Mouse (Mus musculus) forebrain, embryonic 16.5 days (tissue): ENCODE data around the gene Abcc12. TPM values are rescaled to one million over a fixed set of nuclear protein-coding genes. Genes with fewer than 3 reads are reported as not detected.

Experiments used
- ATAC-seq: fragments of 200-750 bp; cut with Nextera tagmentation; 2 replicates; pipeline ENCODE4 v1.8.0; 2017; ENCODE audit warnings: mild to moderate bottlenecking, moderate library complexity
- H3K27ac ChIP-seq: fragments of 300-500 bp; sonication (generic); 2 replicates; pipeline ENCODE4 v1.5.1; 2014; ENCODE audit warnings: low read length, control low read depth
- H3K27me3 ChIP-seq: fragments of 300-500 bp; sonication (generic); replicated peaks from 2 replicates; pipeline ENCODE4 v1.6.1; 2014; ENCODE audit warnings: low read length; ENCODE audit not compliant: control insufficient read depth, insufficient read depth
- H3K36me3 ChIP-seq: fragments of 300-500 bp; sonication (generic); 2 replicates; pipeline ENCODE4 v1.6.1; 2014; ENCODE audit not compliant: control insufficient read depth, insufficient read depth
- H3K4me1 ChIP-seq: fragments of 300-500 bp; sonication (generic); replicated peaks from 2 replicates; pipeline ENCODE4 v1.6.1; 2014; ENCODE audit warnings: low read length; ENCODE audit not compliant: control insufficient read depth, insufficient read depth
- H3K4me2 ChIP-seq: fragments of 300-500 bp; sonication (generic); 2 replicates; pipeline ENCODE4 v1.6.1; 2014; ENCODE audit warnings: mild to moderate bottlenecking, low read length, control low read depth
- H3K4me3 ChIP-seq: fragments of 300-500 bp; sonication (generic); replicated peaks from 2 replicates; pipeline ENCODE4 v1.5.1; 2014; ENCODE audit warnings: mild to moderate bottlenecking, low read length, control low read depth
- H3K9ac ChIP-seq: fragments of 300-500 bp; sonication (generic); replicated peaks from 2 replicates; pipeline ENCODE4 v1.6.1; 2014; ENCODE audit warnings: low read depth, low read length, control low read depth
- H3K9me3 ChIP-seq: fragments of 300-500 bp; sonication (generic); 2 replicates; pipeline ENCODE4 v1.6.1; 2016; ENCODE audit warnings: low read length; ENCODE audit not compliant: control insufficient read depth
- WGBS: fragments of 180-500 bp; shearing (Covaris S2); extraction: QIAGEN DNeasy Blood & Tissue Kit; methylation state at CpG from one replicate; pipeline ENCODE4 v1.1.7; 2014; 5-methylcytosine and 5-hydroxymethylcytosine counted together
- polyA plus RNA-seq: library from polyadenylated mRNA; unstranded; fragments of >200 nt; fragmentation: Nextera tagmentation; extraction: Ambion mirVana; gene quantifications from 2 replicates; pipeline ENCODE4 v1.2.1, GENCODE M21; 2015

Gene Abcc12
- polyA plus RNA-seq, 1 experiment from 2014 or later, result 0.20 TPM

GRCm38 (mm10) chr8:86495056-86495455 is 85.4 kb downstream of the Abcc12 start:
- Histone ChIP-seq H3K9me3 (no peaks in the 10 kb centered on the region), H3K4me1 (no peaks in the 10 kb centered on the region), H3K36me3 (no peaks in the 10 kb centered on the region), H3K27ac (no peak overlapping the region), H3K4me3 (no peak overlapping the region), H3K4me2 (no peak overlapping the region), H3K9ac (no peak overlapping the region), H3K27me3 (no peaks in the 10 kb centered on the region)
- no peak for ATAC-seq
- 61% methylated on average over 4 of the region's 4 CpGs for WGBS

- 50% methylated on average over 1 of the region's 1 CpGs for WGBS
- no peak overlapping the region for H3K4me3 ChIP-seq
- no peaks in the 10 kb centered on the region for H3K36me3 ChIP-seq
- H3K9me3 ChIP-seq, result no peaks in the 10 kb centered on the region
- no peak overlapping the region for H3K9ac ChIP-seq
- no peaks in the 10 kb centered on the region for H3K4me1 ChIP-seq
- no peak for ATAC-seq
- no peak overlapping the region for H3K27ac ChIP-seq
- no peak overlapping the region for H3K4me2 ChIP-seq
- H3K27me3 ChIP-seq, result no peaks in the 10 kb centered on the region
Observed at GRCm38 (mm10) chr8:86493841-86494240, 86.6 kb downstream of the Abcc12 start.

- no peak for ATAC-seq
- H3K9ac ChIP-seq, result no peak overlapping the region
- H3K27ac ChIP-seq, result no peak overlapping the region
- H3K27me3 ChIP-seq, result no peaks in the 10 kb centered on the region
- H3K36me3 ChIP-seq, result no peaks in the 10 kb centered on the region
- H3K4me3 ChIP-seq, result no peak overlapping the region
- no peak overlapping the region for H3K4me2 ChIP-seq
- 93% methylated on average over 6 of the region's 6 CpGs for WGBS
- no peaks in the 10 kb centered on the region for H3K4me1 ChIP-seq
- H3K9me3 ChIP-seq, result no peaks in the 10 kb centered on the region
Observed at GRCm38 (mm10) chr8:86485411-86485810, 95.1 kb downstream of the Abcc12 start.

GRCm38 (mm10) chr8:86484244-86484643 is 96.2 kb downstream of the Abcc12 start:
- no peak overlapping the region for H3K27ac ChIP-seq
- no peaks in the 10 kb centered on the region for H3K27me3 ChIP-seq
- no peak for ATAC-seq

GRCm38 (mm10) chr8:86482116-86482515 is 98.4 kb downstream of the Abcc12 start:
- Histone ChIP-seq H3K4me2 (no peak overlapping the region), H3K9ac (no peak overlapping the region), H3K4me3 (no peak overlapping the region), H3K27ac (no peak overlapping the region), H3K9me3 (no peaks in the 10 kb centered on the region), H3K36me3 (no peaks in the 10 kb centered on the region), H3K27me3 (no peaks in the 10 kb centered on the region), H3K4me1 (no peaks in the 10 kb centered on the region)
- ATAC-seq, result no peak
- WGBS, result 76% methylated on average over 1 of the region's 1 CpGs

More at GRCm38 (mm10) chr8:86484244-86484643, 96.2 kb downstream of the Abcc12 start:
- Histone ChIP-seq H3K9ac (no peak overlapping the region), H3K4me2 (no peak overlapping the region), H3K9me3 (no peaks in the 10 kb centered on the region), H3K36me3 (no peaks in the 10 kb centered on the region), H3K4me3 (no peak overlapping the region), H3K4me1 (no peaks in the 10 kb centered on the region)

GRCm38 (mm10) chr8:86475711-86476438 is 104.6 kb downstream of the Abcc12 start:
- 50% methylated on average over 9 of the region's 9 CpGs for WGBS

GRCm38 (mm10) chr8:86474461-86474860 is 106.0 kb downstream of the Abcc12 start:
- H3K9ac ChIP-seq, result no peak overlapping the region
- no peaks in the 10 kb centered on the region for H3K36me3 ChIP-seq
- 91% methylated on average over 4 of the region's 4 CpGs for WGBS
- no peak overlapping the region for H3K27ac ChIP-seq
- no peak overlapping the region for H3K4me2 ChIP-seq
- H3K9me3 ChIP-seq, result no peaks in the 10 kb centered on the region
- no peak for ATAC-seq
- no peak overlapping the region for H3K4me3 ChIP-seq
- H3K27me3 ChIP-seq, result no peaks in the 10 kb centered on the region
- H3K4me1 ChIP-seq, result peaks cover 2% of the 10 kb centered on the region

More at GRCm38 (mm10) chr8:86475711-86476438, 104.6 kb downstream of the Abcc12 start:
- no peaks in the 10 kb centered on the region for H3K9me3 ChIP-seq
- H3K4me2 ChIP-seq, result no peak overlapping the region
- H3K4me1 ChIP-seq, result no peaks in the 10 kb centered on the region; the same call in none of the 2 replicates
- ATAC-seq, result peak; percentile 92
- H3K27me3 ChIP-seq, result no peaks in the 10 kb centered on the region
- H3K4me3 ChIP-seq, result no peak overlapping the region
- no peak overlapping the region for H3K27ac ChIP-seq
- no peak overlapping the region for H3K9ac ChIP-seq
- no peaks in the 10 kb centered on the region for H3K36me3 ChIP-seq

GRCm38 (mm10) chr8:86473121-86473520 is 107.4 kb downstream of the Abcc12 start:
- no peaks in the 10 kb centered on the region for H3K27me3 ChIP-seq
- 62% methylated on average over 6 of the region's 6 CpGs for WGBS
- no peak overlapping the region for H3K4me3 ChIP-seq
- no peaks in the 10 kb centered on the region for H3K9me3 ChIP-seq
- no peak overlapping the region for H3K27ac ChIP-seq
- no peaks in the 10 kb centered on the region for H3K36me3 ChIP-seq
- no peak for ATAC-seq
- H3K4me1 ChIP-seq, result peaks cover 2% of the 10 kb centered on the region
- H3K9ac ChIP-seq, result no peak overlapping the region
- no peak overlapping the region for H3K4me2 ChIP-seq

- H3K4me1 ChIP-seq, result peaks cover 2% of the 10 kb centered on the region
- no peaks in the 10 kb centered on the region for H3K36me3 ChIP-seq
- no peak for ATAC-seq
- no peaks in the 10 kb centered on the region for H3K27me3 ChIP-seq
- no peak overlapping the region for H3K9ac ChIP-seq
- H3K4me3 ChIP-seq, result no peak overlapping the region
- WGBS, result 79% methylated on average over 2 of the region's 2 CpGs
- no peak overlapping the region for H3K27ac ChIP-seq
- no peaks in the 10 kb centered on the region for H3K9me3 ChIP-seq
- H3K4me2 ChIP-seq, result no peak overlapping the region
Observed at GRCm38 (mm10) chr8:86470717-86471116, 109.8 kb downstream of the Abcc12 start.

GRCm38 (mm10) chr8:86463215-86463614 is 117.3 kb downstream of the Abcc12 start:
- 96% methylated on average over 2 of the region's 2 CpGs for WGBS
- Histone ChIP-seq H3K27ac (no peak overlapping the region), H3K9ac (no peak overlapping the region), H3K4me3 (no peak overlapping the region), H3K36me3 (no peaks in the 10 kb centered on the region), H3K4me2 (no peak overlapping the region), H3K9me3 (no peaks in the 10 kb centered on the region), H3K4me1 (no peaks in the 10 kb centered on the region), H3K27me3 (no peaks in the 10 kb centered on the region)
- ATAC-seq, result no peak
